Mouse (Mus musculus) heart, postnatal 25 days (tissue): ENCODE results near the gene 9430097D07Rik. TPM values are rescaled to one million over a fixed set of nuclear protein-coding genes. Genes with fewer than 3 reads are reported as not detected.

ENCODE experiments used
- DNase-seq: peaks from one replicate; pipeline ENCODE4 v3.0.0; 2022; ENCODE audit warnings: low spot score
- intact Hi-C: fragments of 180-260 bp; cut with DNase I; formaldehyde crosslinking; loops from one replicate; pipeline ENCODE4 v1.15.1; 2025
- total RNA-seq, 2 experiments: library from RNA; stranded (reverse); gene quantifications; 2 replicates each; pipeline ENCODE4 v1.2.3; 2021

Gene 9430097D07Rik
- total RNA-seq, 2 experiments from 2014 or later: not detected

DNA sequence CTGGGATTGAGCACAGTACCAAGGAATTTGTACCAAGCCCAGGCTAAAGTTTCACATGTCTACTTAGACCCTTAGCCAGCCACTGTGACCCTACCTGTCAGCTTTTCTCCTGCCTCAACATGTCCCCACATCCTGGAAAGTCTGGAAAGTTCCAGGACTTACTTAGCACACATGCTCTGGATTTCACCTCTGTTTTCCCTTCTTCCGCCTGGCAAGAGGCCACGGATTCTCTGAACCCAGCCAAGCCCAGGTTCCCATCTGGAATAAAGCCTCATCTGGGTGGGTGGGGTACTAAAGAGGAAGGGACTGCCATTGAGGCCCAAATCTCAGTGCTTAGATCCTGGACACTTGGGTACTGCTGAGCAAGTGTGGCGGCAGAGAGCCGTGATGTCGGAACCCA, 37.5 kb downstream of the 9430097D07Rik start:
- intact Hi-C loops: loop anchor here (1.0 kb wide), 1 partner anchor 28 kb away; no protein-coding TSS in a partner anchor
- no peak for DNase-seq

GRCm38 (mm10) chr2:32537360-32537905, 38.1 kb downstream of the 9430097D07Rik start:
- intact Hi-C loops: no loop called here
- DNase-seq: no peak

GRCm38 (mm10) chr2:32536634-32537359, 38.7 kb downstream of the 9430097D07Rik start:
- intact Hi-C loops: no loop called here

GRCm38 (mm10) chr2:32536086-32536633, 39.3 kb downstream of the 9430097D07Rik start:
- DNase-seq: no peak
- intact Hi-C loops: no loop called here

More at GRCm38 (mm10) chr2:32536634-32537359, 38.7 kb downstream of the 9430097D07Rik start:
- DNase-seq: peak; percentile 19

GRCm38 (mm10) chr2:32535501-32535991, 39.9 kb downstream of the 9430097D07Rik start:
- DNase-seq: peak; percentile 22

DNA sequence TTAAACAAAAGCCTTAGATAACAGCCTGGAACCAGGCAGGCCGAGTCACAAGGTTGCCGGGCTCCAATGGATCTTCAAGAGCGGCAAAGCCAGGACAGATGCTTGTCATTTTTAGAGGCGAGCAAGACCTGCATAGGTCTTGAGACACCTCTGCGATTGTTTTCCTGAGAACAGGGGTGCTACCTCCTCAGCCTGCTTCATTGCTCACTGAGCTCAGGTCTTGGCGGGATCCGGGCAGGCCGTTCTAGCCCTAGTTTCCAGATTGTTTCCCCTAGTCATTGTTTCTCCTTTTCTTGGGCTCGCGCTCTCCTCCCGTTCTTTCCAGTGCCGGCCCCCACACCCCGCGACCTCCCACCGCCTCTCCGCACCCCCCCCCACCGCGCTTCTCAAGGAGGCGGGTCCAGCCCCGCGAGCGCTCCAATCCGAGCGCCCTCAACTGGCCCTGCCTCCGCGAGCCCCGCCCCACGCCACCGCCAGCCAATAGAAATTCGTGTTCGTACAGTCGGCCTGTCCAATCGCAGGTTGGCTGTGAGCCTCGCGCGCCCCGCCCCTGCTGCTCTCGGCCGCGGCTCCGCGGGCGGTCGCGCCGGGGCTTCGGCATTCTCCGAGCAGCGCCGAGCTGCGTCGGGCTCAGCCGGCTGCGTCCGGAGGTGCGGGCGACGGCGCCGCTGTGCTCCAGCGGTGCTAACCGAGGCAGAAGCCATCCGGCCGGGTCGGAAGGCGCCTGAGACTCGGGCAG, 40.6 kb downstream of the 9430097D07Rik start, which contains the start of gene Fam102a:
Gene Fam102a, plus strand, starts transcription at position 600 of the 739 bp plus-strand sequence.
- intact Hi-C loops: no loop called here
- peak; percentile 98 for DNase-seq

More at GRCm38 (mm10) chr2:32535501-32535991, 39.9 kb downstream of the 9430097D07Rik start:
- intact Hi-C loops: no loop called here

- intact Hi-C loops: no loop called here
- peak; percentile 30 for DNase-seq
These were observed 41.3 kb downstream of the 9430097D07Rik start for GRCm38 (mm10) chr2:32534061-32534732.

DNA sequence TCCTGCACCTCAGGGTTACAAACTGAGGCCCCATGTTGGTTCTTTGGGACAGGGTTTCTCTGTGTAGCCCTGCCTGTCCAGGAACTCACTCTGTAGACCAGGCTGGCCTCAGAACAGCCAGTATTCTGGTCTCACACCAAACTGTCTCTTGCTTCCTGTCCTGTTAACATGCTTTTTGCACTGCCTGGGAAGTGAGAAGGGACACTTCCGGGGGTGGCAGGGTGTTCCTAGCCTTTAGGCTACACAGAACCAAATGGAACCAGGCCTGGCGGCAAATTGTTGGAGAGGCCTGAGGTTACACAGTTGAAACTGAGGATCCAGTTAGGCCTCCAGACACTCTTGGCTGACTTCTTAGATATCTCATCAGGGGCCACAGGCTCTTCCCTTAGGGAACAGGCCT, 42.3 kb downstream of the 9430097D07Rik start:
- intact Hi-C loops: loop anchor here (2.0 kb wide), 1 partner anchor 22 kb away; no protein-coding TSS in a partner anchor

DNA sequence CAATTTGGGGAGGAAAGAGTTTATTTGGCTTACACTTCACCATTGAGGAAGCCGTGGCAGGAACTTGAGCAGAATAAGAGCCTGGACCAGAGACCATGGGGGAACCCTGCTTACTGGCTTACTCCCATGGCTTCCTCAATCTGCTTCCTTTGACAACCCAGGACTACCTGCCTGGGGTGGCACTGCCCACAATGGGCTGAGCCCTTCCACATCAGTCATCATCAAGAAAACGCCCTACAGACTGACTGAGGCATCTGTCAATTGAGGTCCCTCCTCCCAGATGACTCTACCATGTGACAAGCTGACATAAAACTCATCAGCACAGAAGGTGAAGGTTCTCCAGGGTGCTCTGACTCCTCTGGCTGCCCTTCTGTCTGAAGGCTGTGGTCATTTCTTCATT, 45.0 kb downstream of the 9430097D07Rik start:
- intact Hi-C loops: no loop called here
- DNase-seq: no peak

More for the DNA sequence above, 42.3 kb downstream of the 9430097D07Rik start:
- DNase-seq: no peak

DNA sequence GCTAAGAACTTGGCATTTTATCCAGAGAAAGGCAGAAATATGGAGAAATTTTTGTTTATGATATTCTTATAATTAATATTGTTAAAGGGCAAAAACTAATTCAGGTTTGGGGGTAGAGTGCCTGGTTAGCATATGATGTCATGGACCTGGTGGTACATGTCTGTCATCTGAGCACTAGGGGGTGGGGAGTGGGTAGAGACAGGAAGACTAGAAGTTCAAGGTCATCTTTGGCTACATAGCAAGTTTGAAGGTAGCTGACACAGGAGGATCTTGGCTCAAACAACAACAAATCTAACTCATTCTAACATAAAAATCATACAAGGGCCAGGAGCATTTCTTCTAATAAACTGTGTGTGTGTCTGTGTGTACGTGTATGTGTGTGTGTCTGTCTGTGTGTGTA, 47.2 kb downstream of the 9430097D07Rik start:
- intact Hi-C loops: no loop called here
- no peak for DNase-seq

DNA sequence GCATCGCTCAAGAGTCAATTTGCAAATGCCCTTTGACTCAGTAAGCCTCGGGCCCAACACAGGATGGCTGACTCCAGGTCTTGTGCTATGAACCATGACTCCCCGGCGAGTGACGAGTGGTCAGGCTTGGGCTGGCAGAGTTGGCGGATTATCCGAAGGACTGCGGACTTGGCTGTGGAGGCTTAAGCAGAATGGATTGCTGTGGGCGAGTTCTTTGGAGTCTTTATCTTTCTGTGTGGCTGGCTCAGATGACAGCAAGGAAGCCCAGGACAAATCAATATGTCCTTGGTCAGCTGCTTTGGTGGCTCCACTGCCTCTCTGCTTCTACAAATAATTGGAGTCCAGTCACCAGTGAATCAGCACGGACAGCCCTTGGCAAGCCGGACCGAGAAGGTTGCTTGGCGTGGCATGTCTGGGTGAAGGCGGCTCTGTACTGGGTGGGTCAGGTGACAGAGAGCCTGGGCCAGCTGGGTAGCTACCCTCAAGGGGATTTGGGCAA, 48.0 kb downstream of the 9430097D07Rik start:
- intact Hi-C loops: no loop called here
- no peak for DNase-seq

DNA sequence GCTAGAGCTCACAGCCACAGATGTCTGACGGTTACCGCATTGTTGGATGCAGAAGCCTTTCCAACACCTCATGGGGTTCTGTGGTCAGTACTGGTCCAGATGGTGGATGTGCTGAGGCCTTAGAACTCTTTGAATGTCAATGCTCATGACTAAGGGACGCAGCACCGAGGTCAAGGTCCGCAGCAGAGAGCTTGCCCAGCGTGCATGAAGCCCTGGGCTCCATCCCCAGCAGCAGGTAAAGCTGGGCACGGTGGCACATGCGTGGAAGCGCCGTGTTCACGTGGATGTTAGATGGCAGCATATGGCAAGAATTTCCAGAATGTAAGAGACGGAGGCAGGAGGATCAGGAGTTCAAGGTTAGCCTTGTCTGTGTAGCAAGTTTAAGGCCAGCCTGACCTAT, 49.7 kb downstream of the 9430097D07Rik start:
- DNase-seq: no peak
- intact Hi-C loops: no loop called here

DNA sequence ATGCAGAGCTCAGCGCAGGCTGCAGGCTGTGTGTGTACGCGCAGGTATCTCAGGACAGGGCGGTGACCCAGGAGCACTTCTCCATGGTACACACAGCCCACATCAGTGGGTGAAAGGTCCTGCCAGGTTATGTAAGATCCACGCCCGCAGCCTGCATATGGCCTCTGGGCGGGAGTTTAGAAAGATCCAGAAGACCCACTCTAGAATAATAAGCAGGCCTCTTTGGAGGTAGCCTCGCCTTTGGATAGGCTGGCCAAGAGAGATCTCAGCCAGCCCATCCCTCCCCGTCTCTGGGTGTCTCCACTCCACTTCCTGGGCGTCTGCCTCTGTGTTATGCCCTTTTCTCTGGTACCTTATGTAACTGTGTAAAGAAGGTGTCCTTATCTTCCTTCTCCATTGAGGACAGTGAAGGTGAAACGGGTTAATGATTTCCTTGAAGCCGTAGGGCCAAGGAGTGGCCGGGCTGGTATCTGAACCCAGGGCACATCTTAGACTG, 50.9 kb downstream of the 9430097D07Rik start:
- no peak for DNase-seq
- intact Hi-C loops: no loop called here

Other genes starting within 250 kb of the 9430097D07Rik start
- 10 to 100 TPM; 25.6 to 32.2 TPM for gene Ciz1, start 223.4 kb downstream of the 9430097D07Rik start, total RNA-seq
- gene Dnm1, start 222.3 kb downstream of the 9430097D07Rik start, total RNA-seq: 1 to 10 TPM; 5.0 to 5.2 TPM
- gene 1110008P14Rik, start 193.7 kb downstream of the 9430097D07Rik start, total RNA-seq: 10 to 100 TPM; 47.7 to 49.6 TPM
- 1 to 10 TPM; 3.1 to 3.6 TPM for gene Lcn2, start 187.4 kb downstream of the 9430097D07Rik start, total RNA-seq
- 10 to 100 TPM; 78.1 to 81.2 TPM for gene Ptges2, start 179.8 kb downstream of the 9430097D07Rik start, total RNA-seq
- gene Naif1, start 125.2 kb downstream of the 9430097D07Rik start, total RNA-seq: 1 to 10 TPM; 3.4 to 4.2 TPM
- 1 to 10 TPM; 5.6 to 7.5 TPM for gene Slc25a25, start 124.2 kb downstream of the 9430097D07Rik start, total RNA-seq
- gene Fam102a, start 40.4 kb downstream of the 9430097D07Rik start, total RNA-seq: 1 to 10 TPM; 7.8 to 9.2 TPM
- gene Dpm2, start 4.8 kb downstream of the 9430097D07Rik start, total RNA-seq: 10 to 100 TPM; 18.6 to 23.3 TPM
- gene Pip5kl1, start 887 bp downstream of the 9430097D07Rik start, total RNA-seq: not detected
- gene St6galnac4, start 11.4 kb upstream of the 9430097D07Rik start, total RNA-seq: 10 to 100 TPM; 17.7 to 21.4 TPM
- 100 to 1,000 TPM; 104 to 110 TPM for gene St6galnac6, start 24.0 kb upstream of the 9430097D07Rik start, total RNA-seq
- gene Ak1, start 46.1 kb upstream of the 9430097D07Rik start, total RNA-seq: 100 to 1,000 TPM; 733 to 743 TPM
- gene Eng, start 70.9 kb upstream of the 9430097D07Rik start, total RNA-seq: 100 to 1,000 TPM; 126 to 140 TPM
- gene Fpgs, start 128.5 kb upstream of the 9430097D07Rik start, total RNA-seq: 1 to 10 TPM; 4.2 to 6.0 TPM
- gene Cdk9, start 137.4 kb upstream of the 9430097D07Rik start, total RNA-seq: 10 to 100 TPM; 23.4 to 26.4 TPM
- 10 to 100 TPM; 20.7 to 25.4 TPM for gene Sh2d3c, start 145.4 kb upstream of the 9430097D07Rik start, total RNA-seq
- gene 6330409D20Rik, start 165.3 kb upstream of the 9430097D07Rik start, total RNA-seq: not detected
- 1 to 10 TPM; 8.1 to 8.3 TPM for gene Tor2a, start 181.6 kb upstream of the 9430097D07Rik start, total RNA-seq
- gene Ttc16, start 199.9 kb upstream of the 9430097D07Rik start, total RNA-seq: under 1 TPM; 0.10 to 0.17 TPM
- 1 to 10 TPM; 2.6 to 4.2 TPM for gene Ptrh1, start 200.1 kb upstream of the 9430097D07Rik start, total RNA-seq
- gene Cfap157, start 208.7 kb upstream of the 9430097D07Rik start, total RNA-seq: not detected